Mouse (Mus musculus): ENCODE measurements at regions not wholly inside any gene's neighbourhood (a gene's known extent, or its start where the extent isn't known, plus 50 kb on each side); places are given as distances from the start of the nearest gene placed in this dataset.
"Not testable (repeated sequence)": the region's sequence is repeated elsewhere in the genome, so short reads cannot be mapped to it uniquely, and the experiment has no call there.

DNA sequence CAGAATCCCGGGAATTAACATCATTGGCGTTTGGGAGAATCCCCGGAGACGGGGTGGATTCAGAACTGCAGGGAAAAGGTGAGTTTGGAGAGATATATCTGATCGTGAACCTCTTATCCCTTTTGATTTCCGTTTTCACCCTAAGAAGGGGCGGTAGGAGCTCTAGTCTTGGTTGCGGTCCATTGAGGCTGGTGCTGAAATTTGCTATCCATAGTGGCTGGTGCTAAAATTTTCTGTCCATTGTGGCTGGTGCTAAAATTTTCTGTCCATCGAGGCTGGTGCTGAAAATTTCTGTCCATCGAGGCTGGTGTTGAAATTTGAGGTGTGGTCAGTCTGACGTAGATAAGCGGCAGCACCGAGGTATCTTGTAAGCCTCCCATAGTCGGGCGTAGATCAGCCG, 834.1 kb upstream of the Snrpn start:
- TF ChIP-seq MYOD1 (IDR thresholded peaks at IDR 0.05; ENCODE audit: control insufficient read depth, insufficient read length, low read depth); FOSL1 (IDR thresholded peaks at IDR 0.05; ENCODE audit: insufficient read depth, low read length, poor library complexity, severe bottlenecking); CEBPB (IDR thresholded peaks at IDR 0.05; ENCODE audit: low read depth); CTCF (IDR thresholded peaks at IDR 0.05; ENCODE audit: control insufficient read depth, insufficient read depth, insufficient read length); MYOG (IDR thresholded peaks at IDR 0.05; ENCODE audit: control insufficient read depth, extremely low read depth, insufficient read length): not testable (repeated sequence)
